Mouse (Mus musculus) limb, embryonic 14.5 days (tissue): ENCODE results near the gene Fap. TPM values are rescaled to one million over a fixed set of nuclear protein-coding genes. Genes with fewer than 3 reads are reported as not detected.
A peak's percentile ranks its signal among the peaks of the same experiment; 100 is the strongest.

Experiments
- ATAC-seq: fragments of 200-750 bp; cut with Nextera tagmentation; 2 replicates; pipeline ENCODE4 v1.8.0; 2017; ENCODE audit warnings: low read depth, moderate number of reproducible peaks, moderate TSS enrichment; ENCODE audit not compliant: low FRiP score
- DNase-seq: peaks from one replicate; pipeline ENCODE4 v3.0.0-alpha.2; 2015; ENCODE audit warnings: low spot score
- H3K27ac ChIP-seq: fragments of 300-500 bp; sonication (generic); replicated peaks from 2 replicates; pipeline ENCODE4 v1.5.1; 2014; ENCODE audit warnings: low read depth, mild to moderate bottlenecking, low read length, moderate library complexity, mixed read lengths
- H3K27me3 ChIP-seq: fragments of 300-500 bp; sonication (generic); 2 replicates; pipeline ENCODE4 v1.6.1; 2014; ENCODE audit warnings: low read length, mixed read lengths; ENCODE audit not compliant: control insufficient read depth, insufficient read depth
- H3K36me3 ChIP-seq: fragments of 300-500 bp; sonication (generic); 2 replicates; pipeline ENCODE4 v1.6.1; 2014; ENCODE audit warnings: mild to moderate bottlenecking, low read length, moderate library complexity, mixed read lengths; ENCODE audit not compliant: control insufficient read depth, insufficient read depth
- H3K4me1 ChIP-seq: fragments of 300-500 bp; sonication (generic); 2 replicates; pipeline ENCODE4 v1.6.1; 2014; ENCODE audit warnings: antibody characterized with exemption, low read length, mixed read lengths; ENCODE audit not compliant: control insufficient read depth, insufficient read depth
- H3K4me2 ChIP-seq: fragments of 300-500 bp; sonication (generic); replicated peaks from 2 replicates; pipeline ENCODE4 v1.6.1; 2014; ENCODE audit warnings: low read depth, mild to moderate bottlenecking, low read length, moderate library complexity; ENCODE audit not compliant: severe bottlenecking
- H3K4me3 ChIP-seq: fragments of 300-500 bp; sonication (generic); replicated peaks from 2 replicates; pipeline ENCODE4 v1.5.1; 2014; ENCODE audit warnings: low read length
- H3K9ac ChIP-seq: fragments of 300-500 bp; sonication (generic); 2 replicates; pipeline ENCODE4 v1.6.1; 2014; ENCODE audit warnings: mild to moderate bottlenecking, low read depth, low read length, moderate library complexity; ENCODE audit not compliant: severe bottlenecking
- H3K9me3 ChIP-seq: fragments of 300-500 bp; sonication (generic); 2 replicates; pipeline ENCODE4 v1.6.1; 2016; ENCODE audit warnings: low read length; ENCODE audit not compliant: control insufficient read depth
- POLR2A ChIP-seq: fragments of 200-500 bp; IDR thresholded peaks from 2 replicates; pipeline ENCODE4 v1.8.0; 2012; ENCODE audit warnings: inconsistent platforms, mild to moderate bottlenecking, moderate library complexity, borderline replicate concordance; ENCODE audit not compliant: insufficient read depth, insufficient read length; ENCODE audit errors: extremely low read depth
- WGBS: fragments of 180-500 bp; shearing (Covaris S2); extraction: QIAGEN DNeasy Blood & Tissue Kit; methylation state at CpG from one replicate; pipeline ENCODE4 v1.1.7; 2014; 5-methylcytosine and 5-hydroxymethylcytosine counted together
- polyA plus RNA-seq, 2 experiments: library from polyadenylated mRNA; depleted of rRNA in 1 of 2; stranded (reverse) in 1 of 2; unstranded in 1 of 2; fragments of >200 nt; fragmentation: Nextera tagmentation in 1 of 2; extraction: Ambion mirVana in 1 of 2; gene quantifications; 2 replicates each; pipeline versions ENCODE4 v1.2.1 to v1.2.3; 2012 to 2014

Gene Fap
- polyA plus RNA-seq, 2 experiments = 29.9 to 31.9 TPM

GRCm38 (mm10) chr2:62557417-62557816 is 16.5 kb downstream of the Fap start:
- Histone ChIP-seq H3K4me1 (no peaks in the 10 kb centered on the region), H3K36me3 (no peaks in the 10 kb centered on the region), H3K4me3 (no peak overlapping the region), H3K27ac (no peak overlapping the region), H3K9me3 (no peaks in the 10 kb centered on the region), H3K27me3 (no peaks in the 10 kb centered on the region), H3K4me2 (no peak overlapping the region), H3K9ac (no peak overlapping the region)
- WGBS = 72% methylated on average over 2 of the region's 2 CpGs
- TF ChIP-seq POLR2A = no peak
- ATAC-seq = no peak
- DNase-seq = no peak

GRCm38 (mm10) chr2:62556349-62556748 is 17.5 kb downstream of the Fap start:
- no peak overlapping the region for H3K4me3 ChIP-seq
- TF ChIP-seq POLR2A = no peak
- DNase-seq = no peak
- H3K9me3 ChIP-seq = no peaks in the 10 kb centered on the region
- H3K27me3 ChIP-seq = no peaks in the 10 kb centered on the region
- H3K27ac ChIP-seq = no peak overlapping the region
- no peaks in the 10 kb centered on the region for H3K36me3 ChIP-seq
- H3K4me2 ChIP-seq = no peak overlapping the region
- no peak overlapping the region for H3K9ac ChIP-seq
- no peak for ATAC-seq
- 89% methylated on average over 9 of the region's 9 CpGs for WGBS
- no peaks in the 10 kb centered on the region for H3K4me1 ChIP-seq

GRCm38 (mm10) chr2:62549659-62550058 is 24.2 kb downstream of the Fap start:
- no peak for DNase-seq
- no peak overlapping the region for H3K4me2 ChIP-seq

GRCm38 (mm10) chr2:62549131-62549530 is 24.7 kb downstream of the Fap start:
- Histone ChIP-seq H3K4me3 (no peak overlapping the region), H3K4me1 (no peaks in the 10 kb centered on the region), H3K9ac (no peak overlapping the region), H3K27ac (no peak overlapping the region), H3K36me3 (no peaks in the 10 kb centered on the region), H3K9me3 (no peaks in the 10 kb centered on the region), H3K27me3 (no peaks in the 10 kb centered on the region), H3K4me2 (no peak overlapping the region)
- no peak for TF ChIP-seq POLR2A
- 47% methylated on average over 4 of the region's 4 CpGs for WGBS
- peak; percentile 55 for DNase-seq
- ATAC-seq = no peak

More at GRCm38 (mm10) chr2:62549659-62550058, 24.2 kb downstream of the Fap start:
- no peak for TF ChIP-seq POLR2A
- H3K36me3 ChIP-seq = no peaks in the 10 kb centered on the region
- H3K27me3 ChIP-seq = no peaks in the 10 kb centered on the region
- no peak overlapping the region for H3K9ac ChIP-seq
- no peaks in the 10 kb centered on the region for H3K9me3 ChIP-seq
- no peaks in the 10 kb centered on the region for H3K4me1 ChIP-seq
- ATAC-seq = no peak
- WGBS = 82% methylated on average over 3 of the region's 3 CpGs
- H3K27ac ChIP-seq = no peak overlapping the region
- no peak overlapping the region for H3K4me3 ChIP-seq

- 92% methylated on average over 5 of the region's 5 CpGs for WGBS
- no peak overlapping the region for H3K4me2 ChIP-seq
- no peak overlapping the region for H3K4me3 ChIP-seq
- ATAC-seq (no peak), DNase-seq (no peak)
- H3K9me3 ChIP-seq = no peaks in the 10 kb centered on the region
- no peaks in the 10 kb centered on the region for H3K36me3 ChIP-seq
- no peak for TF ChIP-seq POLR2A
- H3K27ac ChIP-seq = no peak overlapping the region
- H3K4me1 ChIP-seq = no peaks in the 10 kb centered on the region
- no peaks in the 10 kb centered on the region for H3K27me3 ChIP-seq
- H3K9ac ChIP-seq = no peak overlapping the region
Measured at GRCm38 (mm10) chr2:62548104-62548503, 25.8 kb downstream of the Fap start.

- H3K27me3 ChIP-seq = no peaks in the 10 kb centered on the region
- TF ChIP-seq POLR2A = no peak
- H3K36me3 ChIP-seq = no peaks in the 10 kb centered on the region
- DNase-seq = no peak
- 88% methylated on average over 8 of the region's 8 CpGs for WGBS
- H3K27ac ChIP-seq = no peak overlapping the region
- H3K4me1 ChIP-seq = no peaks in the 10 kb centered on the region
- H3K4me3 ChIP-seq = no peak overlapping the region
- no peak overlapping the region for H3K4me2 ChIP-seq
- no peak for ATAC-seq
- H3K9me3 ChIP-seq = no peaks in the 10 kb centered on the region
- no peak overlapping the region for H3K9ac ChIP-seq
Measured at GRCm38 (mm10) chr2:62535483-62535882, 38.4 kb downstream of the Fap start.
